ENCODE assay signal across 8 mouse cellular contexts in genomic region chr8:84256458-84256821, GRCm38 (mm10). TPM values are rescaled to one million over a fixed set of nuclear protein-coding genes. Genes with fewer than 3 reads are reported as not detected.
A peak's percentile ranks its signal among the peaks of the same experiment; 100 is the strongest.
DNase-seq lines count a peak whose midpoint lies in the region; ATAC-seq and TF ChIP-seq lines count a peak whose summit lies in the region.

No protein-coding gene starts in this region.

- H3K9me3 ChIP-seq in hindbrain, embryonic 10.5 days = no peaks in the 10 kb centered on the region
- no peaks in the 10 kb centered on the region for H3K9me3 ChIP-seq in liver, embryonic 15.5 days (replicated peaks)
- no peaks in the 10 kb centered on the region for H3K9me3 ChIP-seq in neural tube, embryonic 14.5 days (ENCODE audit: control insufficient read depth, low read length)

- WGBS in thymus, adult 2 months = 13% methylated on average over 6 of the region's 6 CpGs
- WGBS in hindbrain, embryonic 10.5 days = 19% methylated on average over 6 of the region's 6 CpGs
- 11% methylated on average over 6 of the region's 6 CpGs for WGBS in liver, embryonic 15.5 days (ENCODE audit: insufficient replicate concordance)
- WGBS in neural tube, embryonic 14.5 days = 12% methylated on average over 6 of the region's 6 CpGs

- no peaks in the 10 kb centered on the region; the same call in 1 of the 2 replicates for H3K36me3 ChIP-seq in thymus, adult 2 months (ENCODE audit: control insufficient read depth, insufficient read depth, low read length)
- peaks cover 82% of the 10 kb centered on the region for H3K36me3 ChIP-seq in hindbrain, embryonic 10.5 days
- H3K36me3 ChIP-seq in liver, embryonic 15.5 days (replicated peaks) = peaks cover 65% of the 10 kb centered on the region
- H3K36me3 ChIP-seq in neural tube, embryonic 14.5 days (ENCODE audit: control insufficient read depth, insufficient read depth, low read length) = peaks cover 42% of the 10 kb centered on the region

- H3K9ac ChIP-seq in liver, embryonic 15.5 days = peak overlapping the region; percentile 75
- peak overlapping the region; percentile 82 for H3K9ac ChIP-seq in neural tube, embryonic 14.5 days (replicated peaks; ENCODE audit: low read depth, low read length)

- no peak for TF ChIP-seq POLR2A in thymus, adult 2 months (IDR thresholded peaks at IDR 0.05; ENCODE audit: control insufficient read depth, extremely low read depth, insufficient read depth, low read length, poor library complexity)

- peaks cover 9% of the 10 kb centered on the region for H3K4me1 ChIP-seq in thymus, adult 2 months (replicated peaks; ENCODE audit: control insufficient read depth, insufficient read depth, low read length)
- peaks cover 22% of the 10 kb centered on the region for H3K4me1 ChIP-seq in hindbrain, embryonic 10.5 days (replicated peaks)
- peaks cover 30% of the 10 kb centered on the region for H3K4me1 ChIP-seq in liver, embryonic 15.5 days (replicated peaks)
- H3K4me1 ChIP-seq in neural tube, embryonic 14.5 days (ENCODE audit: control insufficient read depth, insufficient read depth, low read length) = peaks cover 10% of the 10 kb centered on the region

- H3K27me3 ChIP-seq in thymus, adult 2 months (ENCODE audit: control insufficient read depth, insufficient read depth, low read length) = no peaks in the 10 kb centered on the region
- H3K27me3 ChIP-seq in hindbrain, embryonic 10.5 days (ENCODE audit: insufficient read depth, poor library complexity, severe bottlenecking) = no peaks in the 10 kb centered on the region
- H3K27me3 ChIP-seq in liver, embryonic 15.5 days = no peaks in the 10 kb centered on the region
- no peaks in the 10 kb centered on the region for H3K27me3 ChIP-seq in neural tube, embryonic 14.5 days (ENCODE audit: control insufficient read depth, insufficient read depth, low read length)

- ATAC-seq in cerebellum, adult (ENCODE audit: insufficient number of reproducible peaks, low FRiP score, low TSS enrichment) = peak; percentile 21; the same call in 1 of the 2 replicates
- peak; percentile 40 for ATAC-seq in liver, embryonic 15.5 days (ENCODE audit: insufficient read depth)
- peak; percentile 36 for ATAC-seq in neural tube, embryonic 14.5 days (ENCODE audit: low read depth)

- no peak for TF ChIP-seq CTCF in thymus, adult 2 months (IDR thresholded peaks at IDR 0.05; ENCODE audit: borderline replicate concordance, control insufficient read depth, extremely low read depth, insufficient read depth, low read length, poor library complexity)

- no peak for DNase-seq in cerebellum, adult 11 months
- peak; percentile 29 for DNase-seq in thymus, adult 2 months
- DNase-seq in thymus, adult 18-20 months = no peak
- no peak for DNase-seq in hindbrain, embryonic 10.5 days (ENCODE audit: low spot score)
- DNase-seq in right cerebral cortex, postnatal 14 days = no peak

- peak overlapping the region; percentile 85 for H3K4me3 ChIP-seq in thymus, adult 2 months (ENCODE audit: control insufficient read depth, insufficient read depth, low read length)
- H3K4me3 ChIP-seq in hindbrain, embryonic 10.5 days = peak overlapping the region; percentile 86
- peak overlapping the region; percentile 78 for H3K4me3 ChIP-seq in liver, embryonic 15.5 days (replicated peaks)
- H3K4me3 ChIP-seq in neural tube, embryonic 14.5 days (ENCODE audit: low read depth, low read length) = peak overlapping the region; percentile 72

- peak overlapping the region; percentile 32 for H3K27ac ChIP-seq in thymus, adult 2 months (ENCODE audit: control insufficient read depth, insufficient read depth, low read length)
- peak overlapping the region; percentile 93 for H3K27ac ChIP-seq in hindbrain, embryonic 10.5 days
- peak overlapping the region; percentile 91 for H3K27ac ChIP-seq in liver, embryonic 15.5 days (replicated peaks)
- peak overlapping the region; percentile 87 for H3K27ac ChIP-seq in neural tube, embryonic 14.5 days (ENCODE audit: low read depth, low read length)

- H3K4me2 ChIP-seq in liver, embryonic 15.5 days = peak overlapping the region; percentile 100
- H3K4me2 ChIP-seq in neural tube, embryonic 14.5 days (ENCODE audit: low read depth, low read length) = peak overlapping the region; percentile 91

RNA-seq across cellular contexts. Expression of gene Mri1, which starts 0.7 kb away (rescaled TPM):
- polyA plus RNA-seq in thymus, adult 2 months (2012; rRNA removed) = 89.6 and 107 TPM in 2 replicates
- 65.3 and 72.1 TPM in 2 replicates for polyA plus RNA-seq in hindbrain, embryonic 10.5 days (2016; fragmentation: Nextera tagmentation; extraction: Ambion mirVana)
- polyA plus RNA-seq in liver, embryonic 15.5 days (2015; fragmentation: Nextera tagmentation; extraction: Ambion mirVana) = 28.6 and 30.5 TPM in 2 replicates
- polyA plus RNA-seq in neural tube, embryonic 14.5 days (2014; fragmentation: Nextera tagmentation; extraction: Ambion mirVana) = 51.3 and 51.7 TPM in 2 replicates

RNA-seq across cellular contexts. Expression of gene D8Ertd738e, which starts 6.9 kb away (rescaled TPM):
- 159 and 193 TPM in 2 replicates for polyA plus RNA-seq in thymus, adult 2 months (2012; rRNA removed)
- 386 TPM in 2 replicates for polyA plus RNA-seq in hindbrain, embryonic 10.5 days (2016; fragmentation: Nextera tagmentation; extraction: Ambion mirVana)
- 176 and 183 TPM in 2 replicates for polyA plus RNA-seq in liver, embryonic 15.5 days (2015; fragmentation: Nextera tagmentation; extraction: Ambion mirVana)
- polyA plus RNA-seq in neural tube, embryonic 14.5 days (2014; fragmentation: Nextera tagmentation; extraction: Ambion mirVana) = 265 and 294 TPM in 2 replicates

RNA-seq across cellular contexts. Expression of gene Ccdc130, which starts 13.7 kb away (rescaled TPM):
- 63.1 and 65.3 TPM in 2 replicates for polyA plus RNA-seq in thymus, adult 2 months (2012; rRNA removed)
- polyA plus RNA-seq in hindbrain, embryonic 10.5 days (2016; fragmentation: Nextera tagmentation; extraction: Ambion mirVana) = 22.2 and 27.2 TPM in 2 replicates
- 7.3 and 7.7 TPM in 2 replicates for polyA plus RNA-seq in liver, embryonic 15.5 days (2015; fragmentation: Nextera tagmentation; extraction: Ambion mirVana)
- polyA plus RNA-seq in neural tube, embryonic 14.5 days (2014; fragmentation: Nextera tagmentation; extraction: Ambion mirVana) = 22.5 and 28.8 TPM in 2 replicates

RNA-seq across cellular contexts. Expression of gene Zswim4, which starts 19.6 kb away (rescaled TPM):
- polyA plus RNA-seq in thymus, adult 2 months (2012; rRNA removed) = 53.0 and 59.0 TPM in 2 replicates
- 36.9 and 53.5 TPM in 2 replicates for polyA plus RNA-seq in hindbrain, embryonic 10.5 days (2016; fragmentation: Nextera tagmentation; extraction: Ambion mirVana)
- 2.0 and 2.5 TPM in 2 replicates for polyA plus RNA-seq in liver, embryonic 15.5 days (2015; fragmentation: Nextera tagmentation; extraction: Ambion mirVana)
- 12.9 and 20.5 TPM in 2 replicates for polyA plus RNA-seq in neural tube, embryonic 14.5 days (2014; fragmentation: Nextera tagmentation; extraction: Ambion mirVana)

Comparison
In these comparisons a context has a peak if more than half of its experiments do, and no peak if none do; other contexts are left out.
1. H3K27ac ChIP-seq: peak in every context shown above with its lines; median percentile 93 in hindbrain, embryonic 10.5 days; 91 in liver, embryonic 15.5 days; 87 in neural tube, embryonic 14.5 days; 32 in thymus, adult 2 months.